Mouse (Mus musculus): Measurements from ENCODE around the gene Gm9999. TPM values are rescaled to one million over a fixed set of nuclear protein-coding genes. Genes with fewer than 3 reads are reported as not detected.
"Not testable (repeated sequence)": the region's sequence is repeated elsewhere in the genome, so short reads cannot be mapped to it uniquely, and the experiment has no call there.

Gm9999 gene
- polyA plus RNA-seq, 1 experiment from 2014 or later, result not detected

DNA sequence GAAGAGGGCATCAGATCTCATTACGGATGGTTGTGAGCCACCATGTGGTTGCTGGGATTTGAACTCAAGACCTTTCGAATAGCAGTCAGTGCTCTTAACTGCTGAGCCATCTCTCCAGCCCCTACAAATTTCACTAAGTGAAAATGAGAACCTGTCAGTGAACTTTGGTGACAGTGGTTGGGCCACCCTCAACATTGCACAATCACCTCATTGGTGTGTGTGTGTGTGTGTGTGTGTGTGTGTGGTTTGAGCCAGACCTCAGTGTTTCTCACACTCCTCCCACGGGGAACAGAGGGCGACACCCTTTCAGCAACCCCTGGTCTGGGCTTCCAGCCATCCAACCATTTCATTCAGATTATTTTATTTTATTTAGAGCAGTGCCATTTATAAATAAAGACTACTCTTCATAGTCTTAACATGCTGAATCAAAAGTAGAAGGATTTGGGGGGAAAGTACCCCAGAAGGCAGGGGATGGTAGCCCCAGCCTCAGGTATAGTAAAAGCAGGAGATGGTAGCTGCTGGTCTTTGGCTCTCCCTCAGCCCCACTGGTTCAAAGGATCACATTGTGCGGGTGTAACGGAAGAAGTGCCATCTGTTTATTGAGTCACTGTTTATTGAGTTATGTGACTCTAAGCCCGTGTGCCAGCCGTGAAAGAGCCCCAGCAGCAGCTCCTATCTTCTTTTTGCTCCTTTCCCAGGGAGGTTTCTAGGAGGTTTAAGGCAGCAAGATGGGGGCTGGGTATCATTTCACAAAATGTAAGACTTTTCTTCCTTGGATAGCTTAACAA is 2.5 kb downstream of the Gm9999 start:
- no peak overlapping the region for H3K4me3 ChIP-seq
- DNase-seq (ENCODE audit: low spot score), result no peak
- H3K27me3 ChIP-seq (ENCODE audit: insufficient read depth, poor library complexity, severe bottlenecking), result no peaks in the 10 kb centered on the region
- no peaks in the 10 kb centered on the region for H3K4me1 ChIP-seq (replicated peaks)
- no peak overlapping the region for H3K27ac ChIP-seq
- H3K36me3 ChIP-seq, result peaks cover 10% of the 10 kb centered on the region; the same call in 1 of the 2 replicates
- WGBS, result 62% methylated on average over 8 of the region's 8 CpGs
- H3K9me3 ChIP-seq, result no peaks in the 10 kb centered on the region

- Histone ChIP-seq H3K27me3 (ENCODE audit: insufficient read depth, poor library complexity, severe bottlenecking) (no peaks in the 10 kb centered on the region), H3K27ac (no peak overlapping the region), H3K36me3 (peaks cover 17% of the 10 kb centered on the region; the same call in 1 of the 2 replicates), H3K4me3 (no peak overlapping the region), H3K4me1 (replicated peaks) (no peaks in the 10 kb centered on the region), H3K9me3 (no peaks in the 10 kb centered on the region)
- DNase-seq (ENCODE audit: low spot score), result peak; percentile 31
- 68% methylated on average over 5 of the region's 5 CpGs for WGBS
These were observed 3.3 kb downstream of the Gm9999 start for GRCm38 (mm10) chr7:46986646-46987045.

DNA sequence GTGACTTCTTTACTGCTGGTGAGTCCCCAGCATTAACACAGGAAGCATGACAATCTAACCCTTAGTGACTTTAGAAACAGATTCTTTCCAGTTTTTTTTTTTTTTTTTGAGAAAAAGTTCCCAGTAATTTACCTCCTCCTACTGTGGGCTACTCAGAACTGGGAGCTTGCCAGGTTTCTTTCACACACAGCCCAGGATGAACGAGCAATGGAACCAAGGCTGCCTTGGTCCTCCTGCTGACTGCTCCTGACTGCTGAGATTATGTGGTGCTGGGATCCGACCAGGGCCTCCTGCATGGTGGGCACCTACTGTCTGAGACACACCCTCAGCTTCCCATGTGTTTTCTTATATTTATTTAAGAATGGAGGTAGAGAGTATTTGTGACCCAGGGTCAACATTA is 3.7 kb downstream of the Gm9999 start:
- peaks cover 21% of the 10 kb centered on the region for H3K36me3 ChIP-seq
- no peak for DNase-seq (ENCODE audit: low spot score)
- H3K4me3 ChIP-seq, result no peak overlapping the region
- H3K27me3 ChIP-seq (ENCODE audit: insufficient read depth, poor library complexity, severe bottlenecking), result no peaks in the 10 kb centered on the region
- H3K4me1 ChIP-seq (replicated peaks), result no peaks in the 10 kb centered on the region
- H3K9me3 ChIP-seq, result no peaks in the 10 kb centered on the region
- WGBS, result 65% methylated on average over 2 of the region's 2 CpGs
- H3K27ac ChIP-seq, result no peak overlapping the region

- peaks cover 44% of the 10 kb centered on the region for H3K36me3 ChIP-seq
- H3K4me3 ChIP-seq; H3K4me1 ChIP-seq (replicated peaks); H3K27ac ChIP-seq; DNase-seq (ENCODE audit: low spot score); H3K27me3 ChIP-seq (ENCODE audit: insufficient read depth, poor library complexity, severe bottlenecking); H3K9me3 ChIP-seq: not testable (repeated sequence)
- 78% methylated on average over 4 of the region's 4 CpGs for WGBS
These were observed 6.0 kb downstream of the Gm9999 start for GRCm38 (mm10) chr7:46989387-46989786.

- DNase-seq (ENCODE audit: low spot score), result no peak
- no peak overlapping the region for H3K4me3 ChIP-seq
- no peak overlapping the region for H3K27ac ChIP-seq
- peaks cover 81% of the 10 kb centered on the region for H3K36me3 ChIP-seq
- H3K9me3 ChIP-seq, result no peaks in the 10 kb centered on the region
- WGBS, result 91% methylated on average over 8 of the region's 8 CpGs
- H3K27me3 ChIP-seq (ENCODE audit: insufficient read depth, poor library complexity, severe bottlenecking), result no peaks in the 10 kb centered on the region
- H3K4me1 ChIP-seq (replicated peaks), result no peaks in the 10 kb centered on the region
These were observed 9.7 kb downstream of the Gm9999 start for GRCm38 (mm10) chr7:46993079-46993478.

- no peak overlapping the region for H3K4me3 ChIP-seq
- WGBS, result 95% methylated on average over 3 of the region's 3 CpGs
- peaks cover 2% of the 10 kb centered on the region; the same call in 1 of the 2 replicates for H3K4me1 ChIP-seq (replicated peaks)
- DNase-seq (ENCODE audit: low spot score), result no peak
- no peaks in the 10 kb centered on the region for H3K9me3 ChIP-seq
- no peak overlapping the region for H3K27ac ChIP-seq
- H3K36me3 ChIP-seq, result peaks cover 88% of the 10 kb centered on the region
- no peaks in the 10 kb centered on the region for H3K27me3 ChIP-seq (ENCODE audit: insufficient read depth, poor library complexity, severe bottlenecking)
These were observed 12.2 kb downstream of the Gm9999 start for GRCm38 (mm10) chr7:46995558-46995957.

DNA sequence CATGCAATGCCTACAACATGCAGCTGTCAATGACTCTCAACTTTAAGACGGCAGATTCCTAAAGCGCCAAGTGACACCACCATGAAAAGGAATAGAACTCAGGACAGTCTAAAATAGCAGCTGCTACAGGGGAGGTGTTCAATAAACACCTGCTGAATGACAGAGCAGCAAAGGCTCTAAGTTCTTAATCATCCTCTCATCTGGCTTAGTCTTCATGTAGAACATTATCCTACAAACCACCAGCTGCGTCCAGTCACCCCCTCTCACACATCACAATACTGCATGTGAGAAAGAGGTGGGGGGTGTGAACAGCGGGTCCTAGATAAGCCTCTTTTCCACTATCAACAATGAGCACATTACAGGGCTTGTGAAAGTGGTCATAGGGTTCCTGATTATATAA is 13.6 kb downstream of the Gm9999 start:
- no peak for DNase-seq (ENCODE audit: low spot score)
- no peak overlapping the region for H3K4me3 ChIP-seq
- H3K27ac ChIP-seq, result no peak overlapping the region
- peaks cover 74% of the 10 kb centered on the region for H3K36me3 ChIP-seq
- H3K4me1 ChIP-seq (replicated peaks), result peaks cover 6% of the 10 kb centered on the region
- WGBS, result 94% methylated on average over 4 of the region's 4 CpGs
- H3K27me3 ChIP-seq (ENCODE audit: insufficient read depth, poor library complexity, severe bottlenecking), result no peaks in the 10 kb centered on the region
- H3K9me3 ChIP-seq, result no peaks in the 10 kb centered on the region

GRCm38 (mm10) chr7:46997644-46998395 is 14.4 kb downstream of the Gm9999 start:
- Histone ChIP-seq H3K4me1 (replicated peaks) (peaks cover 14% of the 10 kb centered on the region), H3K27me3 (ENCODE audit: insufficient read depth, poor library complexity, severe bottlenecking) (no peaks in the 10 kb centered on the region), H3K36me3 (peaks cover 66% of the 10 kb centered on the region), H3K4me3 (no peak overlapping the region), H3K9me3 (no peaks in the 10 kb centered on the region), H3K27ac (no peak overlapping the region)
- DNase-seq (ENCODE audit: low spot score), result no peak
- 91% methylated on average over 21 of the region's 21 CpGs for WGBS

GRCm38 (mm10) chr7:46998942-46999341 is 15.6 kb downstream of the Gm9999 start:
- H3K4me1 ChIP-seq (replicated peaks), result peaks cover 25% of the 10 kb centered on the region
- WGBS, result 92% methylated on average over 2 of the region's 2 CpGs
- peaks cover 55% of the 10 kb centered on the region for H3K36me3 ChIP-seq

GRCm38 (mm10) chr7:46999983-47000643 is 16.7 kb downstream of the Gm9999 start:
- Histone ChIP-seq H3K9me3 (no peaks in the 10 kb centered on the region), H3K27ac (no peak overlapping the region), H3K36me3 (peaks cover 43% of the 10 kb centered on the region), H3K4me3 (no peak overlapping the region), H3K27me3 (ENCODE audit: insufficient read depth, poor library complexity, severe bottlenecking) (no peaks in the 10 kb centered on the region), H3K4me1 (replicated peaks) (peaks cover 25% of the 10 kb centered on the region)
- no peak for DNase-seq (ENCODE audit: low spot score)
- WGBS, result 87% methylated on average over 8 of the region's 8 CpGs

More at GRCm38 (mm10) chr7:46998942-46999341, 15.6 kb downstream of the Gm9999 start:
- Histone ChIP-seq H3K27me3 (ENCODE audit: insufficient read depth, poor library complexity, severe bottlenecking) (no peaks in the 10 kb centered on the region), H3K27ac (no peak overlapping the region), H3K4me3 (no peak overlapping the region), H3K9me3 (no peaks in the 10 kb centered on the region)
- DNase-seq (ENCODE audit: low spot score), result no peak

DNA sequence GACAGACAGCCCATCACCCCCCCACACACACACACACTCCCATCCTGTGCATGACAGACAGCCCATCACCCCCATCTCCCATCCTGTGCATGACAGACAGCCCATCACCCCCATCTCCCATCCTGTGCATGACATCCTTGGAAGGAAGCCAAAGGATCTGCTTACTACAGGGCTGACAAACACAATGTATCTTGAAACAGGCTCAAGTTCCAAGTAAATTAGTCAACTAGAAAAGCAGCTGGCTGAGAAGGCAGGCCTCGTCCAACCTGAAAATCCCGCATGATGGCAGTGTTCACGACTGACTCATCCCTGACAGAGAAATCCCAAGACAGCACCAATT is 17.2 kb downstream of the Gm9999 start:
- WGBS, result 77% methylated on average over 3 of the region's 3 CpGs
- Histone ChIP-seq H3K36me3 (peaks cover 38% of the 10 kb centered on the region), H3K27me3 (ENCODE audit: insufficient read depth, poor library complexity, severe bottlenecking) (no peaks in the 10 kb centered on the region), H3K27ac (no peak overlapping the region), H3K9me3 (no peaks in the 10 kb centered on the region), H3K4me1 (replicated peaks) (peaks cover 28% of the 10 kb centered on the region), H3K4me3 (no peak overlapping the region)
- no peak for DNase-seq (ENCODE audit: low spot score)

- peaks cover 29% of the 10 kb centered on the region for H3K4me1 ChIP-seq (replicated peaks)
These were observed 17.9 kb downstream of the Gm9999 start for GRCm38 (mm10) chr7:47001125-47001899.

More at GRCm38 (mm10) chr7:47001125-47001899, 17.9 kb downstream of the Gm9999 start:
- H3K36me3 ChIP-seq, result peaks cover 31% of the 10 kb centered on the region
- no peak overlapping the region for H3K27ac ChIP-seq
- H3K27me3 ChIP-seq (ENCODE audit: insufficient read depth, poor library complexity, severe bottlenecking), result no peaks in the 10 kb centered on the region
- no peak overlapping the region for H3K4me3 ChIP-seq
- 88% methylated on average over 5 of the region's 5 CpGs for WGBS
- no peaks in the 10 kb centered on the region for H3K9me3 ChIP-seq
- no peak for DNase-seq (ENCODE audit: low spot score)
